Mouse (Mus musculus): Measurements from ENCODE around the gene Pls1.

DNA sequence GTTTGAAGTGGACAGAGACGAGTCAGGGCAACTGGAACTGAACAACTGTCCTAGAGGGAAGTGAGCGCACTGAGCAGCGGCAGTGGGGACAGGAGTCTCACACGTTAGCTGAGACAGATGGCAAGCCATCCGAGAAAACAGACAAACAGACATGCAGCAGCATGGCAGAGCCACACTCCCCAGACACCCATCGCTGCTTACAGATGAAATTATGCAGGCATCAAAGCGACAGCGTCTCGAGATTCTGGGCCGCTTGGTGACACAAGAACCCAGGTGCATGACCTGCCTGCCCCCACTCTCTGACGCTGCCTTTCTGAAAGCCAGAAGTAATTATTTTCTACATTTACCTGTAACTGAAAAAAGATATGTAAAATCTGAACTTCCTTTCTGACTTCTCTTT lies 6.6 kb upstream of the Pls1 start:
- TF ChIP-seq CTCF (IDR thresholded peaks at IDR 0.05) (no peak), EP300 (IDR thresholded peaks at IDR 0.05; ENCODE audit: insufficient read depth, low read depth, low read length) (no peak)

Measured in heart, adult 2 months (tissue).